Mouse (Mus musculus) G1E (cell line): ENCODE results near the gene Agap1.

Source experiments
- CTCF ChIP-seq: IDR thresholded peaks from 2 replicates; pipeline ENCODE4 v1.5.1; 2012; ENCODE audit warnings: low read depth, low read length, inconsistent platforms, mixed read lengths
- GATA1 ChIP-seq: IDR thresholded peaks from 2 replicates; pipeline ENCODE4 v1.6.1; 2012; ENCODE audit warnings: borderline replicate concordance, low read length, inconsistent platforms, mixed read lengths

- no peak for TF ChIP-seq CTCF
- TF ChIP-seq GATA1, result no peak
Observed at GRCm38 (mm10) chr1:89528671-89529276, 74.2 kb downstream of the Agap1 start.
